Mouse (Mus musculus) heart, adult 2 months (tissue): ENCODE measurements around the gene Irf4.
A peak's percentile ranks its signal among the peaks of the same experiment; 100 is the strongest.

ENCODE experiments used
- CTCF ChIP-seq: fragments of 200-600 bp; IDR thresholded peaks from 2 replicates; pipeline ENCODE4 v1.8.1; 2022; ENCODE audit warnings: antibody characterized with exemption, mild to moderate bottlenecking, moderate library complexity
- EP300 ChIP-seq: fragments of 200-500 bp; IDR thresholded peaks from 2 replicates; pipeline ENCODE4 v1.6.1; 2011; ENCODE audit warnings: low read depth, low read length, control low read depth; ENCODE audit not compliant: insufficient read depth

DNA sequence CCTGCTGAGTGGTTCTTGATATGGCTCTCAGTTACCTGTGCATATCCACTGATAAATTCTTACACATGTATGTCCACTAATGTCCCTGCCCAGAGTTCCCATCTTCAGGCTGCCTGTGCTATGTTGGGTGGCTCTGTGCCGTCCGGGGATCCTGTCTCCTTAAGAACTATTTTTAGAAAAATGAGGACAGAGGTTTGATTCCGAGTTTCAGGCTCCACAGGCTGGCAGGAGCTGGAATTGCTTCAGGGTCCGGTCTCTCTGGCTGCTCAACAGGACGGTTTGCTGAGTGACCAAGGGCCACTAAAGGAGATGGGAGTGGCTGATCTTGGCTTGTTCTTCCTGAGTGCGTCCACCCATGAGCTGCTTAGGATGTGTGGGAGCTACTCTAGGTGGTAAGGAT is 19.8 kb upstream of the Irf4 start:
- TF ChIP-seq CTCF = peak; percentile 74
- TF ChIP-seq EP300 = no peak
